Mouse (Mus musculus): Measurements from ENCODE around the gene St5. TPM values are rescaled to one million over a fixed set of nuclear protein-coding genes. Genes with fewer than 3 reads are reported as not detected.

Gene St5
- total RNA-seq, 2 experiments from 2014 or later = 48.2 to 55.3 TPM

- peak; percentile 33 for DNase-seq
Observed at GRCm38 (mm10) chr7:109480765-109481197, 222.6 kb downstream of the St5 start.

- peak; percentile 50 for DNase-seq
Observed at GRCm38 (mm10) chr7:109477926-109478325, 225.5 kb downstream of the St5 start.

Small RNA genes lying within 50 kb of the gene (microRNA-seq; reads per million reads assigned to microRNA genes)
- gene Gm47284 = 2.3 reads per million

Other genes starting within 250 kb of the St5 start
- gene Trim66, start 195.5 kb downstream of the St5 start, total RNA-seq (2021) = under 1 TPM; 0.48 to 0.85 TPM
- 100 to 1,000 TPM; 227 to 237 TPM for gene Rpl27a, start 184.5 kb downstream of the St5 start, total RNA-seq (2021)
- gene Akip1, start 85 bp upstream of the St5 start, total RNA-seq (2021) = 10 to 100 TPM; 36.8 to 38.5 TPM
- not detected for gene BC051019, start 20.2 kb upstream of the St5 start, total RNA-seq (2021)
- gene Ascl3, start 28.1 kb upstream of the St5 start, total RNA-seq (2021) = not detected
- 10 to 100 TPM; 36.3 to 36.7 TPM for gene Tmem9b, start 49.3 kb upstream of the St5 start, total RNA-seq (2021)
- 1 to 10 TPM; 1.2 to 1.4 TPM for gene Nrip3, start 78.4 kb upstream of the St5 start, total RNA-seq (2021)
- 1 to 10 TPM in 1 of 2 experiments, under 1 TPM in 1; 0.69 to 1.1 TPM for gene Scube2, start 162.1 kb upstream of the St5 start, total RNA-seq (2021)

Data from adrenal gland, postnatal 10 days (tissue).